Mouse (Mus musculus) limb, embryonic 11.5 days (tissue): ENCODE results near the gene Zfp217. TPM values are rescaled to one million over a fixed set of nuclear protein-coding genes. Genes with fewer than 3 reads are reported as not detected.

Source experiments
- ATAC-seq: fragments of 200-750 bp; cut with Nextera tagmentation; 2 replicates; pipeline ENCODE4 v1.8.0; 2017; ENCODE audit warnings: low read depth; ENCODE audit not compliant: insufficient number of reproducible peaks, low FRiP score, low TSS enrichment
- DNase-seq: peaks from one replicate; pipeline ENCODE4 v3.0.0-alpha.2; 2015; ENCODE audit warnings: low spot score
- H3K27ac ChIP-seq: fragments of 300-500 bp; sonication (generic); replicated peaks from 2 replicates; pipeline ENCODE4 v1.5.1; 2014; ENCODE audit warnings: low read depth, mild to moderate bottlenecking, low read length
- H3K27me3 ChIP-seq: fragments of 300-500 bp; sonication (generic); 2 replicates; pipeline ENCODE4 v1.6.1; 2014; ENCODE audit warnings: mild to moderate bottlenecking, low read length, mixed read lengths; ENCODE audit not compliant: control insufficient read depth, insufficient read depth
- H3K36me3 ChIP-seq: fragments of 300-500 bp; sonication (generic); 2 replicates; pipeline ENCODE4 v1.6.1; 2014; ENCODE audit warnings: mild to moderate bottlenecking, low read length, moderate library complexity, mixed read lengths; ENCODE audit not compliant: control insufficient read depth, insufficient read depth
- H3K4me1 ChIP-seq: fragments of 300-500 bp; sonication (generic); 2 replicates; pipeline ENCODE4 v1.6.1; 2014; ENCODE audit warnings: low read length, mixed read lengths; ENCODE audit not compliant: control insufficient read depth, insufficient read depth
- H3K4me2 ChIP-seq: fragments of 300-500 bp; sonication (generic); 2 replicates; pipeline ENCODE4 v1.6.1; 2014; ENCODE audit warnings: low read depth, mild to moderate bottlenecking, moderate library complexity; ENCODE audit not compliant: severe bottlenecking
- H3K4me3 ChIP-seq: fragments of 300-500 bp; sonication (generic); 2 replicates; pipeline ENCODE4 v1.5.1; 2014; ENCODE audit warnings: low read depth, low read length
- H3K9ac ChIP-seq: fragments of 300-500 bp; sonication (generic); 2 replicates; pipeline ENCODE4 v1.6.1; 2014; ENCODE audit warnings: mild to moderate bottlenecking, low read length
- H3K9me3 ChIP-seq: fragments of 300-500 bp; sonication (generic); 2 replicates; pipeline ENCODE4 v1.6.1; 2016; ENCODE audit warnings: low read length; ENCODE audit not compliant: control insufficient read depth
- WGBS: fragments of 180-500 bp; shearing (Covaris S2); extraction: QIAGEN DNeasy Blood & Tissue Kit; methylation state at CpG from one replicate; pipeline ENCODE4 v1.1.7; 2014; 5-methylcytosine and 5-hydroxymethylcytosine counted together
- polyA plus RNA-seq: library from polyadenylated mRNA; unstranded; fragments of >200 nt; fragmentation: Nextera tagmentation; extraction: Ambion mirVana; gene quantifications from 2 replicates; pipeline ENCODE4 v1.2.1, GENCODE M21; 2014

The Zfp217 gene
- polyA plus RNA-seq, 1 experiment from 2014 or later = 5.2 TPM

DNA sequence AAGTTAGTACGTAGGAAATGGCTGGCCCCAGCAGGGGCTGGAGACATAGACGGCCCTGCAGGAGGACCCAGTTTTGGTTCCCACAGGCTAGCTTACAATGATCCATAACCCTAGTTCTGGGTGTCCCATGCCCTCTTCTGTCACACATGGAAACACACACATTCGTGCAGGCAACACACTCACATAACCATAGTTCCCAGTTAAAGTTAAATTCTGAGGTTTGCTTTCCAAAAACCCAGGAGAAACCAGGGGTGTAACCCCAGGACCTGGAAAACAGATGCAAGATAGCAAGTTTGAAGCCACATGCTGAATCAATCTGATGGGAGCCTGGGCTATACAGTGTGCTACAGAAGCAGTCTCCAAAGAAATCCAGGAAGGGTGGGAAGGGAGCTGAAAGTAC lies 40.1 kb downstream of the Zfp217 start:
- H3K4me3 ChIP-seq = no peak overlapping the region
- no peak overlapping the region for H3K27ac ChIP-seq
- no peaks in the 10 kb centered on the region for H3K4me1 ChIP-seq
- H3K4me2 ChIP-seq = no peak overlapping the region
- no peak overlapping the region for H3K9ac ChIP-seq
- H3K9me3 ChIP-seq = no peaks in the 10 kb centered on the region
- no peaks in the 10 kb centered on the region for H3K27me3 ChIP-seq
- WGBS = 95% methylated on average over 3 of the region's 3 CpGs
- no peak for ATAC-seq
- DNase-seq = no peak
- peaks cover 5% of the 10 kb centered on the region; the same call in 1 of the 2 replicates for H3K36me3 ChIP-seq

DNA sequence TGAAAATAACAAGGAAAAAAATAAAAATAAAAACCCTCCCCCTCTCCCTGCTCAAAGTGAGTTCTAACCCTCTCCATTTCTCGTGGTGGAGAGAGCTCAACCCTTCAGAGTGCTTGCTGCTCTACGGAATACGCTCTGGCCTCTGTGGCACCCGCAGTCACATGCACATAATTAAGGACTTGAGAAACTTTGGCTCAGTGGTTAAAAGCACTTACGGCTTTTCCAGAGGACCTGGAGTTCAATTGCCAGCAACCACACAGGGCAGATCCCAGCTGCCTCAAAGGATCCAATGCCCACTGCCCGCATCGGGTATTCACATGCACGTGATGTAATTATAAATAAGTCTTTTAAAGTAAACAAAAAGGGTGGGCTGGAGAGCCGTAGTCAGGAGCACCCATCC lies 41.9 kb downstream of the Zfp217 start:
- Histone ChIP-seq H3K27ac (no peak overlapping the region), H3K4me2 (no peak overlapping the region), H3K27me3 (no peaks in the 10 kb centered on the region), H3K36me3 (no peaks in the 10 kb centered on the region; the same call in 1 of the 2 replicates), H3K4me1 (no peaks in the 10 kb centered on the region), H3K4me3 (no peak overlapping the region), H3K9me3 (no peaks in the 10 kb centered on the region), H3K9ac (no peak overlapping the region)
- WGBS = 61% methylated on average over 9 of the region's 9 CpGs
- no peak for DNase-seq
- no peak for ATAC-seq

DNA sequence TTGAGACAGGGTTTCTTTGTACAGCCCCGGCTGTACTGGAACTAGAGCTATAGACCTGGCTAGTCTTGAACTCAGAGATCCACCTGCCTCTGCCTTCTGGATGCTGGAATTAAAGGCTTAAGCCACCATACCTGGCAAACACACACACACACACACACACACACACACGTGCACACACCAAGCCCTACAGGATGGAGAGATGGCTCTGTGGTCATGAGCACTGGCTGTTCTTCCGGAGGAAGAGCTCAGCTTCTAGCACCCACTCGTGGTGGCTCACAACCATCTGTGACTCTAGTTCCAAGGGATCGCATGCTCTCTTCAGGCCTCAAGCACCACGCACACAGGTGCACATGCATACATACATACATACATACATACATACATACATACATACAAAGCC lies 43.5 kb downstream of the Zfp217 start:
- no peak overlapping the region for H3K9ac ChIP-seq
- H3K4me3 ChIP-seq = no peak overlapping the region
- 88% methylated on average over 6 of the region's 6 CpGs for WGBS
- ATAC-seq = no peak
- no peaks in the 10 kb centered on the region for H3K9me3 ChIP-seq
- no peak overlapping the region for H3K4me2 ChIP-seq
- H3K4me1 ChIP-seq = no peaks in the 10 kb centered on the region
- DNase-seq = no peak
- H3K27me3 ChIP-seq = no peaks in the 10 kb centered on the region
- no peak overlapping the region for H3K27ac ChIP-seq
- H3K36me3 ChIP-seq = no peaks in the 10 kb centered on the region

DNA sequence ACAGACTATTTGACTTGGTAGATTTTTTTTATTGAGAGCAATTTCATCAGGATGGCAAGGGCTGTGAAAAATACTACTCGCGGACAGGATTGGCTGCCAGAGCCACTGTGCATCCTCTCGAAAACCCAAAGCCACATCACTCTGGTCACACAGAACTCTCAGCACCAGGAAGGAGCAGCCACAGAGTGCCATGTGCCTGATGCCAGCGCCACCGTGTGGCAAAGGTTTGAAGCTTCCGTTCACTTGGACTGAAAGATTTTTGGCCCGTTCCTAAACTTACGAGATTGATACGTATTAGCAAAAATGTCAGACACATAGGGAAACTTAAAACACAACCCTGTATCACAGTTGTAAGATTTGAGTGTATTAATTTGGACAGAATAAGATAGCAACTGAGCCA lies 44.1 kb downstream of the Zfp217 start:
- no peaks in the 10 kb centered on the region for H3K9me3 ChIP-seq
- no peak overlapping the region for H3K4me3 ChIP-seq
- WGBS = 54% methylated on average over 9 of the region's 9 CpGs
- no peak overlapping the region for H3K9ac ChIP-seq
- ATAC-seq = no peak
- no peak overlapping the region for H3K4me2 ChIP-seq
- H3K27me3 ChIP-seq = no peaks in the 10 kb centered on the region
- DNase-seq = peak; percentile 77
- H3K27ac ChIP-seq = no peak overlapping the region
- no peaks in the 10 kb centered on the region for H3K4me1 ChIP-seq
- no peaks in the 10 kb centered on the region for H3K36me3 ChIP-seq

DNA sequence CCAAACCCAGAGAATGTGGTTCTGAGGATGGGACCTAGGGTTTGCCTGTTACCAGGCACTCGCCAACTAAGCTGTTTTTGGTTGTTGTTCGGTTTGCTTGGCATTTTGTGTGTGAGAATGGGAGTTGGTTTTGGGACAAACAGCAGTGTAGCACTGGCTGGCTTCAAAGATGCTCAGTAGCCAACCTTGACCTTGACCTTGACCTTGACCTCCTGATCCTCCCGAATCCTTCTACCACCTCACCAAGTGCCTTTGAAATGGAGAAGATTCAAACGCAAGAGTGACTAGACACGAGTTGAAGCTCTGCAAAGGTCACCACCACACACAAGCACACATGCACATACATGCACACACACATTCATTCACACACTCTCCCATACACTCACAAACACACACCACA lies 44.6 kb downstream of the Zfp217 start:
- ATAC-seq (no peak), DNase-seq (no peak)
- no peaks in the 10 kb centered on the region for H3K4me1 ChIP-seq
- no peaks in the 10 kb centered on the region for H3K36me3 ChIP-seq
- H3K4me2 ChIP-seq = no peak overlapping the region
- WGBS = 83% methylated on average over 5 of the region's 5 CpGs
- no peaks in the 10 kb centered on the region for H3K27me3 ChIP-seq
- H3K4me3 ChIP-seq = no peak overlapping the region
- no peak overlapping the region for H3K27ac ChIP-seq
- H3K9me3 ChIP-seq = no peaks in the 10 kb centered on the region
- H3K9ac ChIP-seq = no peak overlapping the region

DNA sequence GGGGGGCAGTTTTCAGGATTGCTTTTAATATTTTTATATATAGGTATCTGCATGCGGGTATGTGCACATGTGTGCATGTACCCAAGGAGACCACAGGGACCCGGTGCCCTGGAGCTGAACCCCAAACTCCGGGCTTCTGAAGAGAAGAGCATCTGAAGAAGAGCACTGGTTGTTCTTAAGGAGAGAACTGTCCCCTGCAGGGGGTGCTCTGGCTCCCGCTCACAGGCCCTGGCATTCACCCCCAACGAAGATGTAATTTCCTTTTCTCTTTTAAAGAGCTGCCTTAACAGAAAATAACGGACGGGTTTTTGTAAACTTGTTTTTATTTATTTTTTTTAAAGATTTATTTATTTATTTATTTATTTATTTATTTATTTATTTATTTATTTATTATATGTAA lies 46.0 kb downstream of the Zfp217 start:
- H3K27me3 ChIP-seq = no peaks in the 10 kb centered on the region
- WGBS = 72% methylated on average over 7 of the region's 7 CpGs
- H3K4me1 ChIP-seq = no peaks in the 10 kb centered on the region
- H3K36me3 ChIP-seq = no peaks in the 10 kb centered on the region
- no peak overlapping the region for H3K27ac ChIP-seq
- H3K4me2 ChIP-seq = no peak overlapping the region
- DNase-seq (no peak), ATAC-seq (no peak)
- no peak overlapping the region for H3K4me3 ChIP-seq
- H3K9me3 ChIP-seq = no peaks in the 10 kb centered on the region
- no peak overlapping the region for H3K9ac ChIP-seq

DNA sequence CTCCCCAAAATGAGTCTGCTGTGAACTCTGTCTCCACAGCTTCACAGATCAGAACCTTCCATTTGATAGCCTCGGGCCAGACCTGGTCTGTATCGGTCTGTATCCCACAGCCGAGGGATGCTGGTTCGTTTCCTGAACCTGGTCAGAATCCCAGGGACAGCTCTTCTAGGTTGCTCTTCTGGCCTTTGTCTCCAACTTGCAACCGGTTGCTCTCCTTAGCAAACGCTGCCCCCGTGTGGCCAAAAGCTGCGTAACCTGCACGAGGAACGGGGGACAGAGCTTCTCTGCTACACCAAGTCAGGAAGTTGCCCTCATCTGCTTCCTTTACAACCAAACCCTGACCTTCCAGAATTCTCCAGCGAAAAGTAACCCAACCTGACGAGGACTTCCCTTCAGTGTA lies 46.8 kb downstream of the Zfp217 start:
- H3K27me3 ChIP-seq = no peaks in the 10 kb centered on the region
- H3K4me2 ChIP-seq = no peak overlapping the region
- H3K36me3 ChIP-seq = no peaks in the 10 kb centered on the region
- ATAC-seq = no peak
- H3K4me1 ChIP-seq = no peaks in the 10 kb centered on the region
- peak overlapping the region; percentile 3; the same call in 1 of the 2 replicates for H3K9ac ChIP-seq
- peak; percentile 99 for DNase-seq
- H3K27ac ChIP-seq = no peak overlapping the region
- no peak overlapping the region for H3K4me3 ChIP-seq
- WGBS = 5% methylated on average over 12 of the region's 12 CpGs
- H3K9me3 ChIP-seq = no peaks in the 10 kb centered on the region

DNA sequence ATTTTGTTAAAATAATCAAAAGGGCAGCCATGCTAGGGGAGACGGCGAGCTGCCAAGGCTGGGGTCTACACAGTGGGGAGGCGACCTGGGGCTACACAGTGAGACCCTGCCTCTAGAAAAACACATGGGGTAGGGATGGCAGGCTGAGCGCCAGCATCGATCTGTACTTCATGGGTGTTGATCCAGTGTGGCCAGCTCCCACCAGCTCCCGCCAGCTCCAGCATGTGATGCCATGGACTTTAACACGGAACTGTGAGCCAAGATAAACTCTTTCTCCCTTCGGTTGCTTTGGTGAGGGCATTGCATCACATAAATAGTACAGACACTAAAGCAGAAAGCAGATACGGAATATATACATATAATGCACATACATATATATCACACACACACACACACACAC lies 53.0 kb downstream of the Zfp217 start:
- H3K9me3 ChIP-seq = no peaks in the 10 kb centered on the region
- DNase-seq = no peak
- H3K36me3 ChIP-seq = no peaks in the 10 kb centered on the region
- no peak overlapping the region for H3K4me3 ChIP-seq
- H3K27ac ChIP-seq = no peak overlapping the region
- ATAC-seq = no peak
- H3K27me3 ChIP-seq = no peaks in the 10 kb centered on the region
- no peak overlapping the region for H3K9ac ChIP-seq
- 90% methylated on average over 9 of the region's 9 CpGs for WGBS
- no peak overlapping the region for H3K4me2 ChIP-seq
- H3K4me1 ChIP-seq = peaks cover 6% of the 10 kb centered on the region; the same call in 1 of the 2 replicates

DNA sequence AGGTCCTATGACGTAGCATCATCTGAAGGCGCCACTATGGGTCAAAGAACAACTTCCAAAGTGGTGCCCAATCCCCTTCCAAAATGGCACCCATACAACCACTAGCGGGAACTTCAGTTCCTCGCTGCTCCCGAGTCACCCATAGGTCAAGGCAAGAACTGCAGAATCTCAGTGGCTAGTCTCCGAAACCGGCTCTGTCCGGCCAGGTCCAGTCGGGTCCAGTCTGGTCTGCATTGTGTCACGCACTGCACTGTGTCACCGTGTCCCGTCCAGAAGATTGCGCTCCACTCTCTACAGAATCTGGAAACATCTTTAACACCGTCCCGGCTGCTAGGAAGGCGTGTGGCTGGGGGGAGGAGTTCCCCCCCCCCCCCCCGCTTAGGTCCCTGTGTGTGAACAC lies 53.7 kb downstream of the Zfp217 start:
- WGBS = 92% methylated on average over 17 of the region's 17 CpGs
- Histone ChIP-seq H3K9ac (no peak overlapping the region), H3K4me3 (no peak overlapping the region), H3K9me3 (no peaks in the 10 kb centered on the region), H3K27me3 (no peaks in the 10 kb centered on the region), H3K36me3 (no peaks in the 10 kb centered on the region), H3K4me2 (no peak overlapping the region), H3K27ac (no peak overlapping the region), H3K4me1 (peaks cover 6% of the 10 kb centered on the region; the same call in 1 of the 2 replicates)
- DNase-seq = no peak
- no peak for ATAC-seq
